Mouse (Mus musculus): ENCODE results near the gene Rapgef2.
A peak's percentile ranks its signal among the peaks of the same experiment; 100 is the strongest.

Rapgef2 gene

DNA sequence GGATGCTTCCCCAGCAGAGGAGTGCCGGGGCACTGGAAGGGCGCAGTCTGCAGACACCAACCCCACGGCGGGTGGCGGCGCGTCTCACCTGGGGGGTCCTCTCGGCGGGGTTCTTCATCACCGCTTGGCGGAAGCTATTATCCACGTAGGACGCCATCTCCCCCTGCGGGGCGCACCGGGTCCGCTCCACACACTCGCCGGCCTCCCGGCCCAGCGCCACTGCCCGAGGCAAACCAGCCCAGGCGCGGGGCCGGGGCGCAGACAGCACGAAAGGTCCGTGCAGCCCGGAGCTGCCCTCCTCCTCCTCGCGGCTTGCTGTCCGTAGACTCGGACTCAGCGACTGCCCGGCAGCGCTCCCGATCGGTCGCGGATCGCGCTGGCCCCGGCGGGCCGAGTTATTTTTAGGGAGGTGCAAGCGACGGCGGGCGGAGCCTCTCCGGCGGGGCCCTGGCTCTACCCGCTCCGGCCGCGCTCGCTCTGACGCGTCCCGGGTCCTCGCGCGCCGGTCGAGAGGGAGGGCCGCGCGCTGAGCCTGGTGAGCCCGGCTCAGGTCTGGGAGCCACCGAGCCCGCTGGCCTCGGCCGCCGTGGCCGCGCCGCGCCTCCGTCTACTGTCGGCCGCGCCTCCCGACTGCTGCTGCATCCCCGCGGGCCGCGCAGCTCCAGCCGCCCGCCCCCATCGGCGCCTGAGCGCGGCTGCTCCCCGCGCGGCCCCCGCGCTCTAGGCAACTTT, at the start of gene Rapgef2:
Gene Rapgef2 (minus strand): TSS at position 142 of the 732 bp plus-strand sequence.
- peak; percentile 12 for ATAC-seq (ENCODE audit: low TSS enrichment)

DNA sequence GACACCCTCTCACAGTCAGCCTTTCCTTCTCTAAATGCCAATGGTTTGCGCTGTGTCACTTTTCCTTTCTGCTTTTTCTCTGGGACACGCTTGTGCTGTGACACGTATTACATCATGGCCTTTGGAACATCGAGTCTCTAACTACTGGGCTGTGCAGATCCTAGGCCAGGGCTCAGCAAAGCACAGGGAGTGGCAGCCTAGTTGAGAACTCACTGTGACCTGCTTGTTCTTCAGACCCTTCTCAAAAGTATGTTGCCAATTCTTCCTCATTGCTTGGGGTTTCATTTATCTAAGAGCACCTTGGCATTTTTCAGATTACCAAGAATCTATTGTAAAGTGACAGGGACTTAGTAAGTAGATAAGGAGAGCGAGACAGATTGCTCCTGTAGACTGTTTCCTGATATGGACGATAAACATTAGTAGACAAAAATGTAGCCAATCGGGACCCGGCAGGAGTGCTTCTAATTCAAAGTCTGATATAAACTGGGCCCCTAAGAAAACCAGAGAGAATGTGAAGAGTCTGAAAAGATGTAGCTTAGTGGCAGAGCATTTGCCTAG, 47.4 kb upstream of the Rapgef2 start:
- ATAC-seq (ENCODE audit: low TSS enrichment): no peak

DNA sequence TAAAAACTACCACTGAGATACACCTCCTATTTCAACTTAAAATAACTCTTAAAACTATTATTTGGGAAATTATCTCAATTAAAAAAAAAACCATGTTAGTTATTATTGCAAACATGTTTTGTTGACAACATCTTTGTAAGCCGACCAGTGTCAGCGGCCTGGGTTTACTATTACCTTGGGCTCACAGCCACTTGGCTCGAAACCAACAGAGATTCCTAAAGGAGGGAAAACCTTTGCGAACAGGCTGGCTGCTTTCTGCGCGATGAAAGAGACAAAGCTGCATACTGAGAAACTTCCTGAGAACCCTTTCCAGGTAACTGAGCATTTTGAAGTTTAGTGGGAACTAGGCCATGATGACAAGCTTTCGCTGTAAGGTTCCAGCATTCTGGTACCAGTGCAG, 46.7 kb upstream of the Rapgef2 start:
- no peak for ATAC-seq (ENCODE audit: low TSS enrichment)

DNA sequence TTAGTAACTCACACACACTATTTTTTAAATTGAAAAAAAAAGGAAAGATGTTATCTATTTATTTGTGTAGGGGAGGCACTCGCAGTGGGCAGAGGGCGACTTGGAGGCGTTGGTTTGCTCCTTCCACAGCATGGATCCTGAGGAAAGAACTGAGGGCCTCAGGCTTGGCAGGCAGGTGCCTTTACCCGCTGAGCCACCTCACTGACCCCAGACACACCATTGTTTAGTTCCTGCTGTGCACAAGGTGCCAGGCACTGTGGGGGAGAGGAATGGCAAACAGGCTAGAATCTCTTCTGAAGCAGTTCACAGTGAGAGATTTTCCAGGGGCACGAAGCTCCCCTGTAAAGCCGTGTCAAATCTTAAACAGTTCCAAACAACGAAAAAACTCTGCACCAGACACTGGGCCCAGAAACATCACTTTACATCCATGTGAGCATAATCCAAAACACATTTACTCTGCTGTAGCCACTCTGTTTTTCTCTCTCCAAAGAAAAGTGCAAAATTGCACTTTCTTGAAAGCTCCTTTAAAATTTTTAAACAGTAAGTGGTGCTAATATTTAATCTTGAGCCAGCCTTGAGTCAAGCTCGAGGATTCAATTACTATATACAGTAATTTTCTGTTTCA, 43.5 kb upstream of the Rapgef2 start:
- ATAC-seq (ENCODE audit: low TSS enrichment): no peak

DNA sequence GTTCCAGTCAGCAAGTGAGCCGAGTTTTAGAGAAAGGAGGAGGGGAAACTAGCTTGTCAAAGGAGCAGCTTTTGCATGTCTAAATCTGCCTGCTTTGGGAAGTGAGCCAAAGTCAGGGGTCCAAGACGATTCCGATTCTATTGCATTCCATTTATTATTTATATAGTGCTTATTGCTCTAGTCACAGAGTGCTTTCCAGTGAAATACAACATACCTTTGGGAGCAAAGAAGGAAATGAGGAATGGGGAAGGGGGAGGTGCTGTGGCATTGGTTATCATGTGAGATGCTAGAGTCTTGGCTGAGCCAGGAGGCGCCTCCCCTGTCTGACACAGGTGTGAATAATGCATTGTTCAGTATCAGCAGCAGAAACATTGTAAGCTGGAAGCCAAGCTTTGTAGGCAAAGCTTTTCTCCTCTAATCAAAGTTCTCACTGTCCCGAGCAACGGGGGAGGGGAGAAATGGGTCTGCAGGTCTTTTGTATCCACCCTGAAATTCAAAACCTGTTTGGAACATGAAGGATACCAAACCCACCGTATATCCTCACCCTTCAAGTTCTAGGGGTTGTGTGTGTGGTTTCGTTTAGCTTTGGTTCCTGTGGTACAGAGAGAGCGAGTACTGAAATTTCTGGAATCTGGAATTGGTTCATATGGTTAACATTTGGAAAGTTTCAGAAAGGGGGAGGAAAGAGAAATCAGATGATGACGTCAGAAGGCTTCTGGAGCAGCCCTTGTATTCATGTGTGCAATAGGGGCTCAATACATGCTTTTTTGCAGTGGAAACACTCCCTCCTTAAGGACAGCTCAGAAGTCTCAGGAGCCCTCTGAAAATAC, 38.6 kb upstream of the Rapgef2 start:
- ATAC-seq (ENCODE audit: low TSS enrichment): no peak

DNA sequence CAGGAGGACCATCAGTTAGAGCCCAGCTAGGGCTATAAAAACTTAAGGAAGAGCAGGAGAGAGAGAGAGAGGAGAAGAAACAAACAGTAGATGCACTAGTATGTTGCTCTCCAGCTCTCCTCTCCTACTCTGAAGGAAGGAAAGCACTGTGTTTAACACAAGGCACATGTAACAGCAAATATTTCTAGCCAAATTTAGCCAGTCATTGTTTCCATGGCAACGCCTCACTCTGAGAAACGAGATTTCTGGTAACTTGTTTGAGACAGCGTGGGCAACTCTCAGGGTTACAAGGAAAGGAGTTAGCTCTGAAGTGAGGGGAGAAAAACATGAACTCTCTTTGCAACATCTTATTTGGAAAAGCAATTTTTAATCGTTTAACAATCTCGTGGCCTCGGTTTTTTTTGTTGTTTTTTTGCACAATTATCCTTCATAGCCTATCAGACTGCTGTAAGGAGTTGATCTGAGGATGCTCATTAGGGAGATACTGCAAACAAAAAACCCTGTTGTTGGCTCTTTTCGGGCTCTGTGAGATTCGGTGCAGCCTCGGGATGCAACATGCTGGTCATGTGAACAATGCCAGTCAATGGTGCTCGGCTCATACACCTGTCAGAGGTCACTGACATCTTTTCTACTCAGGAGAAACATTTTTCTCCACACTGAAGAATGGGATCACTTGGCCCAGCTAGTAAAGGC, 27.8 kb upstream of the Rapgef2 start:
- peak; percentile 94 for ATAC-seq (ENCODE audit: low TSS enrichment)

DNA sequence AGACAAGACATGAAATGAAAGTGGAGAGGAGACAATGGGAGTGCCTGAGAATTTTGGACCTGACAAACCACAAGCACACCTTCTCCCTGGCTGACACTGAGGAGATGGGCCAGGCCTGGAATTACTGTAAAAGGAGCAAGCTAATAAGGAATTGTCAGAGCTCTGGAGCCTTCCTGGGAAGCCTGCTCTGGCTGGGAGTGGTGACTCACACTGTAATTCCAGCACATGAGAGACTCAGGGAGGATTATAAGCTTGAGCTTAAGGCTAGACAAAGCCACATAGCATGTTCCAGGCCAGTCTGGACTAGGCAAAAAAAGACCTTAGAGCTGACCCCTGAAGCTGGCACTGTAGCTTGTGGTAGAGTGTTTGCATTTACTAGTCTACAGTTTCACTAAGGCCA, 25.6 kb upstream of the Rapgef2 start:
- no peak for ATAC-seq (ENCODE audit: low TSS enrichment)

DNA sequence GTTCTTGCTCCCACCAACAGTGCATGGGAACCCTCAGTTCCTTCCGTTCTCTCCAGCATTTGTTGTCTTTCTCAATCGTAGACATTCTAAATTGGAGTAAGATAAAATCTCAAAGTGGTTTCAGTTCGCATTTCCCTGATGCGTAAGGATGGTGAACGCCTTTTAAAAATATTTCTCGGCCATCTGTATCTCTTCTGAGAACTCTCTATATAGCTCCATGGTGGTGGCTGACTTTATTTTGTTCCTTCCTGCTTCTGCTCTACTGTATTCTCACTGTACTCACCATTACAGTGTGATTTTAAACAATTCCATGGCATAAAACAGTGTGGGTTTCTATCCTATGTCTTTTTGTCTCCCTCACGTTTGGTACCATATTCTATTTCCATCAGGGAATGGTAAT, 23.9 kb upstream of the Rapgef2 start:
- peak; percentile 58 for ATAC-seq (ENCODE audit: low TSS enrichment)

DNA sequence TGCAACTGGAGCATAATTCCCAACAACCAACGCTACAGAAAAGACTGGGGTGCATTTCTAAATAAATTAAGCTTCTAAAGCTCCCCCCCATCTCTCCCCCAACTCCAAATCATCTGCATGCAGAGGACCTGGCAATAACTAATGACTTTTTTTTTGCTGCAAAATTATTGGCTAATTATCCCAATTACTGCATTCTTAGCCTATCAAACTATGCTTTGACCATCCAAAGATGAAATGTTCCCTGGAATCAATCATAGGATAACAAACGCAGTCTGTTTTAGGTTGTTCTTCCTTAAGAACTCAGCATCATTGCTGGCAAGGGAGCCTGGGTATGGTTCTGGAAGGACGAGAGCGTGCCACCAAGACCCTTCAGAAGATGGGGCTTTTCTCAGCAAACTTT, 22.3 kb upstream of the Rapgef2 start:
- no peak for ATAC-seq (ENCODE audit: low TSS enrichment)

DNA sequence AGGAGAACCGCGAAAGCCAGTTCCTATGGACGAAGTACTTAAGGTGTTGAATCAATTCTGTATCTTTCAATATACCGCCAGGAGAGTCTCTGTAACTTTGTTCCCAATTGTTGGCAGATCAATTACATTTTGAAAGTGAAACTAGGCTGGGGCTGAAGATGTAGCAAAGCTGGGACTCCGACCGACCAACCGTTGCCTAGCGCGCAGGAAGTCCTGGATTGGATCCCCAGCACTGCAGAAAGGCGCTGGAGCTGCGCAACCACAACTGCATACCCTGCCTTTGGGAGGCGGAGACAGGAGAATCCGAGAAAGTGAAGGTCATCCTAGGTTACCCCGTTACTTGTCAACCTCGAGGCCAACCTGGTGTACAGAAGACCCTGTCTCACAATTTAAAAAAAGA, 13.1 kb upstream of the Rapgef2 start:
- no peak for ATAC-seq (ENCODE audit: low TSS enrichment)

DNA sequence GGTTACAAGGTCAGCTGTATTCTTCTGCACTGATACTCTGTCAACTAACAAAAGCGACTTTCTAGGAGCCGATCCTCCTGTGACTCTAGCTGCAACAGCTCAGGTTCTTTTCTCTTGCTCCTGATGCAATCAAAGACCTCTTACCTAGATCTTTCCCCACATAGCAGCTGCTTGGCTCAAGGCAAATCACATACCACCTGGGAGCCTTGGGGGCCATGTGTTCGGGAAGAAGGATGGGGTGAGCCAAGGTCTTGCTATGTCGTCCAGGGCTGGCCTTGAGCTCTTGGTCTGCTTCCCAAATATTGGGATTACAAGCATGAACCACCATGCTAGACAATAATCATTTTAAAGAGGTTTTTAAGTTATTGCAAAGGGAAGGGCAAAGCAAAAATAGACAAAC, 11.0 kb upstream of the Rapgef2 start:
- no peak for ATAC-seq (ENCODE audit: low TSS enrichment)

DNA sequence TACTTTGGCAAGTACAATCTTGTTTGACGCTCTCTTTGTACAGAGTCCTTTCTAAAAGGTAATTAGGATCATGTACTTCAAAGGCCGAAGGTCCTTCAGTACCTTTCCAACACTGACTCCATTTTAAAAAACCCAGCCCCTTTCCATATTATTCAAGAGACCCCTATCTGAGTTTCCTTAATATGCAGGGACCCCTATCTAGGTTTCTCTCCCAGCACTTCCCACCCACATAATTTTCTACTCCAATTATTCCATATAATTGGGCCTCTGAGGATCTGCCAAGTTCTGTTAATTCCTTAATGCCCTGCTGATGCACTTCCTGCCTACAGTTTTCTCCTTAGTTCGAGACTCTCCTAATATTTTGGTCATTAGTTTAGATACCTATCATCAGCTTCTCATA, 10.3 kb upstream of the Rapgef2 start:
- no peak for ATAC-seq (ENCODE audit: low TSS enrichment)

DNA sequence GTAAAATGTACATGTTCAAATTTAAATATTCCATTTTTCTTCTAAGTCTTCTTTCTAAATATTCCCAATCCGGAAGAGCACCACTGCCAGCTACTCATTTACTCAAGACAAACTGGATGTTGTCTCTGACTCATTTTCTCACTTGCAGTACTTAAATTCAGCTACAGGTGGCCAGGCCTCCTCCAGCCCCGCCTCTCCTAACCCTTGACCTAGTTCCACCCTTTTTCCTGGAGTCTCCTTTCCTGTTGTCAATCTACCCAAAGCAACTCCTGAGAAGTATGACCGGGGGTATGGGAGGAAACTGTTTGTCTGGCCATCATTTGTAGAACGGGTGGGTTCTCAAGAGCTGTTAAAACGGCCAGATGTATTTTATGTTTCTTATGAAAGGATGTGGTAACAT, 9.7 kb upstream of the Rapgef2 start:
- ATAC-seq (ENCODE audit: low TSS enrichment): no peak

DNA sequence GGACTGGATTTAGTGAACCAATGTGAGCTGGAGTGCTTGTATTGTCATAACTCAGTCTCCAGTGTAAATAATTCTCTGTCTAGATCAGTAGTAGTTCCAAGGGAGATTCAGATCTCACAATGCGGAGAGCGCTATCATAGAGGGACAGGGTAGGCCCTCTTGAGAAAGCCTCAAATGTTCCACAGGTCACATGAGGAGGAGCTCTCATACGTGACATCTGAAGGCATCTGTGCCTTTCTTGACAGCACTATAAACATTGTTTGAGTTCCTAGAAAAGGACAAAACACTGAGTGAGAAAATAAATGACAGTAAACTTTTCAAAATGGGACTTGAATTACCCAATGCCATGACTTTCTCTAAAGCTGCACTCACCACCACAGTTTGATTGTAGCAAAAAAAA, 8.4 kb upstream of the Rapgef2 start:
- ATAC-seq (ENCODE audit: low TSS enrichment): no peak

DNA sequence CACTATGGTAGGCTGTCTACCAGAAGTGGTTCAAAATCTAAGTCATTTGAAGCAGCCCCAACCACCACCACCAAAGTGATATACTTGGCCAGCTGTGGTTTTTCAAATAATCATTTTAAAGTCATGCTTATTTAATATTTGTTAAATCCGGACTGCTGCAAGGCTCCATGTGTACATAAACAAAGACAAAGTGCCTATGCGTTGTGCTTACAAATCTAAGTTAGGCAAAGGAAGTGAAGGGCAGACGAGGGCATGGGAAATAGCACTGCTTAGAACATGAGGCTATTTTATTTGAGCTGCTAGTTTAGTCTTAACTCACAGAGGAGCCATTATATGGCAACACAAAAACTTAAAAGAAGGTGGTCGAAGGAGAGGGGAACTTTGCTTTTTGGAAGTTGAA, 6.7 kb upstream of the Rapgef2 start:
- ATAC-seq (ENCODE audit: low TSS enrichment): no peak

DNA sequence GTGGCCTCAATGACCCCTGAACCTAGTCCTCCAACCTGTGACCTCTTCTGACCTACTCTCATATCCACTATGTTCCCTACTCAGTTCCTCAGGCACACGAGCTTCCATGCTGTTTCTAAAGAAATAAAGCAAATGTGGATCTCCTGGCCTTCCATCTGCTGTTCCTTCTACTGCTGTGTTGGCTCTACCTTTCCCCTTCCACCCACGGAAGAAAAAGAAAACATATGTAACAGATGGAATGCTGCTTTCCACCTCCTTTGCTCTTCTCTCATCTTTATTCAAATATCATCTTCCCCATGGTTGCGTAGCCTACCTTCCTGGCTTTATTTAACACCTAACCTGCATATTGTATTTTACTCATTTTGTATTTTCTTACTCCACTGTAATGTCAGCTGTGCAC, 2.7 kb upstream of the Rapgef2 start:
- ATAC-seq (ENCODE audit: low TSS enrichment): peak; percentile 20

DNA sequence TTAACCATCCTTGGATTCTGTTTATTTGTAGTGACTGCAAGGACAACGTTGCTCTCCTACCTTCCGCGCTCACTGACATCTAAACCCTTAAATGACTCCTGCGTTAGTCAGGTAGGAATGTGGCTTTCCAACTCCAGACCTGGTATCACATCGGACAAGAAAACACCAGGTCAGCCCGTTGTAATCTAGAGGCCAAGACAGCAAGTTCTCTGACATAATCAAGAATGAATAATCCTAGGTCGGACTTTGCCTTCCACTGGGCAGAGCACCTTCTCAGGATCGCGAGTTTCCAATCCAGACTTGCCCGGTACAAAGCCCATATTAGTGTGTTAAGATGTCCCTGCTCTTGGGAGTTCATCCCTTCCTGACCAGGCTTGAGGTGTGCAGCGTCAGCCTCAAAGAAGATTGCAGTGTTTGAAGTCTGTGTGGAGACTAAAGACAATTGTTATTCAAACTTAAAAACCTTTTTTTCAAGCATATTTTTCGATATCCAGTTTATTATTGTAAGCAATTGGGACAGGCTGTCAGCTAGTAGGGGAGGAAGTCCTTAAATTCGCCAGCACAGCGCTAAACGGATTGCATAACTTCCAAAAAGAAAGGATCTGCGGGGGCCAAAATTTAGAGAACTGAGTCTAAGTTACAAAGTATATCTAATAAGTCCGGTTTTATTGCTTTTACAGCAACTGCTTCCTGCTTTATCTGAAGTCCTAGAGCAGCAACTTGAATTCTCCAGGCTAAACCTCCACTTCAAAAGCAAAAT, 1.6 kb upstream of the Rapgef2 start:
- ATAC-seq (ENCODE audit: low TSS enrichment): no peak; the same call in 1 of the 2 replicates

DNA sequence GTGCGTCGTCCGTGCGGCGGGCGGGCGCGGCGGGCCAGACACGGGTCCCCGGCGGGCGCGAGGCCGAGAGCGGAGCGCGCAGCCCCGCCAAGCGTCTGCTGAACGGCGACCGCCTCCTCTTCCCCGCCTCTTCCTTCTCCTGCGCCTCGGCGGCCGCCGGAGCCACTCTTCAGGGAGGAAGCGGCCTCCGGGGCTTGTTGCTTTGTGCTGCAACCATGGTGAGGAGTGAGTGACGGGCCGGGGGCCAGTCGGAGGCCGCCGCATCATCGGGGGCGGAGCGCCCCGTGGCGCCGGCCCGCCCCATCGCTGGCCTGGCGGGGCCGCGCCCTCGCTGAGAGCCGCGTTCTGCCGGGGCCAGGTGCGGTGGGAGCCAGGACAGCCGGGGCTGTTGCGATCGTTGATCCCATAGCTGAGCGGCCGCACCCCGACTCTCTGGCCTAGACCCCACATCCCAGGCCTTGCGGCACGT, 825 bp upstream of the Rapgef2 start:
- ATAC-seq (ENCODE audit: low TSS enrichment): peak; percentile 84

DNA sequence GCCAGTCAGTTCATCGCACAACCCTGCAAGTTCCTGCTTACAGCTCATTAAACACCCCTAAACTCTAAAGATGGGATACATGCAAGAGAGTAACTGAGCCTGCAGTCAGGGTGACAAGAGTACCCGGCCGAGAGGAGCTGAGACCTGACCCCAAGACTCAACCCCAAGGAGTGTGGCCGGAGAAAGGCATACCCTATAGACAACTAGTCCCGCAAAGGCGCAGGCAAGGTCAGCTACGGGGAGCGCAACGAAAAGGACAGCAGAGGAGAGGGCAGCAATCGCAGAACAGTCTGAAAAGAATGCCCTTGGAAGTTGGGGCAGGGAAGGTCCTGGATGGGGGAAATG, 314 bp downstream of the Rapgef2 start:
- ATAC-seq (ENCODE audit: low TSS enrichment): peak; percentile 0; the same call in 1 of the 2 replicates

DNA sequence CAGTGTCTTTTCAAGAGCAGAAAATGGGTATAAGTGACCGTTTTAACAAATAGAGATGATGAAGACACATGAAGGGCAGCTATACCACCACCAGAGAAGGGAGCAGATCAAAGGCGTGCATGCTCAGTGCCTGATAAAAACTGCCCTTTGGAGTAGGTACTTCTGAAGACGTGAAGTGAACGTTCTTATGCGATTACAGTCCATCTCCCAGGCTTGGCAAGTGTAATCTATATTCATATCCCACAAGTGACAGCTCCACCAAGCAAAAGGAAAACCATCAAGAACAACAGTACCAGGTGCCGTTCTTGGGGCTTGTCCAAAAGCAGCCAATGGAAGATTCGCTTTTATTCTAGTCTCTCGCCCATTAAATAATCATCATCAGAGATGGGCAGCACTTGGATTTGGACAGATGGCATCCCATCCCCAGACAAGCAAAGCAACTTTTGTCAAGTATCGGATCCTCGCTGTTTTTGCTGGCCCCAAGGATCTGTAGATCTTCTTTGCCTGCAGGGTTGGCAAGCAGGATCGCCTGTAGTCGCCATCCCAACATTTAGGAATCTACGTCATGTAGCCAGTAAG, 1.1 kb downstream of the Rapgef2 start:
- no peak for ATAC-seq (ENCODE audit: low TSS enrichment)

DNA sequence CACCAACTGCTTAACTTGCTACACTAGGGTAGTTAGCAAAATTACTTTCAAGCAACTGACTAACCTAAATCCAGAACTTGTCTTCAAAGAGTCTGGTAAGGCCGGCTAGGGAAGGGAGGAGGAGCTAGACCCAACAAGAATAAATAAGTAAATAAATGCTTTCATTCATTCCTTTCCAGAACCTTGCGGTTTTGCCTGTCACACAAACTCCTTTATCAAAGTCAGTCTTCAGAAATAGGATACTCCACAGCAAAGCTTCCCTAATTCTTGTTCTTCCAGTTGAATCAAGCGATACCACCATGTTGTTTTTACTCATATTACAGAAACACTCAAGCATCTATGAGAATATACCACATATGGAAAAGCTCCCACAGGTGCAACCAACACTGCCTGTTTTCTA, 2.3 kb downstream of the Rapgef2 start:
- ATAC-seq (ENCODE audit: low TSS enrichment): no peak
